Mouse (Mus musculus): ENCODE measurements around the gene Olfr1128. TPM values are rescaled to one million over a fixed set of nuclear protein-coding genes. Genes with fewer than 3 reads are reported as not detected.
"Not testable (repeated sequence)": the region's sequence is repeated elsewhere in the genome, so short reads cannot be mapped to it uniquely, and the experiment has no call there.

Olfr1128 gene
- not detected in 2 replicates for polyA plus RNA-seq (2016; fragmentation: Nextera tagmentation; extraction: Ambion mirVana)

DNA sequence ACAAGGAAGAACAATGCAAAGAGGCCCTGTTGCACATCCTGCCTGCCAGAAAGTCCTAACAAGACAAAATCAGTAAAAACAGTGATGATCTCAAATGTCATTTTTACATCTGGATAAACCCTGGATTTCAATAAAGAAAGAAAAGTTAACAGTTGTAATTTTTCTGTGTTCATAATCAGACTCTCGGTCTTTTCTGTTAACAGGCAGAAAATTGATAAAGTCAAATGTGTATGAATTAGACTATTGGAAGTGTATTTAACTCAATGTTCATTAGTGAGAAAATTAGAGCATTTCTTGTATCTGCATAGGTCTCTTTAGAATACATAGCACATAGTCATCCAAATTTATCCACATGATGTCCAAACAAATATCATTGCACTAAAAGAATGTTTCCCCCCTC lies at the start of gene Olfr1128:
Gene Olfr1128, minus strand, starts transcription at position 101 of the 400 bp plus-strand sequence.
- 92% methylated on average over 1 of the region's 1 CpGs for WGBS
- DNase-seq (ENCODE audit: low spot score), result no peak
- no peaks in the 10 kb centered on the region for H3K9me3 ChIP-seq
- no peak within 1 kb of the TSS for H3K27ac ChIP-seq (replicated peaks)
- no peaks in the 10 kb centered on the region for H3K36me3 ChIP-seq (replicated peaks)
- H3K27me3 ChIP-seq (replicated peaks; ENCODE audit: low read depth, poor library complexity, severe bottlenecking), result no peaks in the 10 kb centered on the region
- no peaks in the 10 kb centered on the region for H3K4me1 ChIP-seq
- no peak within 1 kb of the TSS for H3K4me3 ChIP-seq

DNA sequence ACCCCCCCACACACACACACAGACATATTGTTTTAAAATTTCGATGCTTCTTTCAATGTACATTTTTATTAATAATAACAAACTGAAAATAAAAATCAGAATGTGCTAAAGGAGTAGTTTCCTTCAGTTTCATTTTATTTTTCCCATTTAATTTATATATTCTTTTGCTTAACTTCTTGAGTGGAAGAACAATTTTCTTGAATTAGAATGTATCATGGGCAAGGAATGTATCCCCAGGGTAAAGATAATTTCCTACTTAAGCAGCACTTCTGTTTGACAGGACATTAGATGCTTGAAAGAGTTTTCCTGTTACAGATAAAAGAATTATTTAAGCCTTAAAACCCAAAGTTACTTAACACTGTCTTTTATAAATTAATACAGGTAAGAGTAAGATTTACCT lies 28.3 kb upstream of the Olfr1128 start, which contains the start of gene Olfr1129:
Gene Olfr1129, plus strand, starts transcription at position 301 of the 400 bp plus-strand sequence.
- H3K27me3 ChIP-seq (replicated peaks; ENCODE audit: low read depth, poor library complexity, severe bottlenecking); H3K36me3 ChIP-seq (replicated peaks); H3K4me3 ChIP-seq; H3K27ac ChIP-seq (replicated peaks); H3K4me1 ChIP-seq; DNase-seq (ENCODE audit: low spot score); H3K9me3 ChIP-seq: not testable (repeated sequence)
- WGBS, result 80% methylated on average over 1 of the region's 1 CpGs

DNA sequence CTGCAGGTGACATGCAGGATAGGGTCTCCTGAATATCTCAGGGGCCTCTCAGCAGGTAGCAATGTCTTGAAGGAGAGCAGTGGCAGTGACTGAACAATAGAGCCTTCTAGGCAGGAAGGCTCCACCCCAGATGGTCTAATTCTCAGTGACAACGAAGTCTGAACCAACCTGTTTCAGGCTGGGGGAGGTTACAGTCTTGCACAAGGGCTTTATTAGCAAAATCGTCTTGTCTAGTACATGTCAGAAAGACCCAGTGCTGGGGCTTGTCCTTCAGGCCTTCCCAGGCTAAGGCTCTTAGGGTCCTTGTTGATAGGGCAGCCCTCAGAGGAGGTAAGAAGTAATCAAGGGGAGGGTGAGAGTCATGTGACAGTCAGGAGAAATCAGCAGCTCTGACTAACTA lies 10.5 kb downstream of the Olfr1128 start:
- H3K36me3 ChIP-seq (replicated peaks), result no peaks in the 10 kb centered on the region
- H3K4me1 ChIP-seq, result no peaks in the 10 kb centered on the region
- no peak overlapping the region for H3K27ac ChIP-seq (replicated peaks)
- DNase-seq (ENCODE audit: low spot score), result no peak
- 67% methylated on average over 2 of the region's 2 CpGs for WGBS
- H3K4me3 ChIP-seq, result no peak overlapping the region
- no peaks in the 10 kb centered on the region for H3K27me3 ChIP-seq (replicated peaks; ENCODE audit: low read depth, poor library complexity, severe bottlenecking)
- H3K9me3 ChIP-seq, result no peaks in the 10 kb centered on the region

DNA sequence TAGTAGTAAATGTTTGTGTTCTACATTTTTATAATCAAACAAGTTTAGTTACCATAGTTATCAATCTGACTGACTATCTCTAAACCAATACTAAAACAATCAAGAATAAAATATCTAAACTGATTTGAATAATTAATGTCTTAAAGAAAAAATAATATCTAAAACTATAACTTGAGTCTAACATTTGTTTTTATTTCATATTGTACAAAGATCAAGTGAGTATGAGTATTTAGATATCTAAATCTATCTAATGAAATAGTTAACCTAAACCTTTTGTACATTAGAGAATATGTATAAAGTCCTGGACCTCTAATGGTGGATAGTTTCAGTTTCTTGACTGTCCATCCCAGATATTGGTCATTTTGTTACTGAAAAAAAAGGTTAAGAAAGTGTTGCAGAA lies 13.8 kb downstream of the Olfr1128 start, which contains the start of gene Olfr153:
Gene Olfr153, plus strand, starts transcription at position 301 of the 400 bp plus-strand sequence.
- H3K36me3 ChIP-seq (replicated peaks), result no peaks in the 10 kb centered on the region
- no peak for DNase-seq (ENCODE audit: low spot score)
- H3K9me3 ChIP-seq, result no peaks in the 10 kb centered on the region
- no peaks in the 10 kb centered on the region for H3K4me1 ChIP-seq
- no peaks in the 10 kb centered on the region for H3K27me3 ChIP-seq (replicated peaks; ENCODE audit: low read depth, poor library complexity, severe bottlenecking)
- H3K4me3 ChIP-seq, result no peak within 1 kb of the TSS
- H3K27ac ChIP-seq (replicated peaks), result no peak within 1 kb of the TSS

DNA sequence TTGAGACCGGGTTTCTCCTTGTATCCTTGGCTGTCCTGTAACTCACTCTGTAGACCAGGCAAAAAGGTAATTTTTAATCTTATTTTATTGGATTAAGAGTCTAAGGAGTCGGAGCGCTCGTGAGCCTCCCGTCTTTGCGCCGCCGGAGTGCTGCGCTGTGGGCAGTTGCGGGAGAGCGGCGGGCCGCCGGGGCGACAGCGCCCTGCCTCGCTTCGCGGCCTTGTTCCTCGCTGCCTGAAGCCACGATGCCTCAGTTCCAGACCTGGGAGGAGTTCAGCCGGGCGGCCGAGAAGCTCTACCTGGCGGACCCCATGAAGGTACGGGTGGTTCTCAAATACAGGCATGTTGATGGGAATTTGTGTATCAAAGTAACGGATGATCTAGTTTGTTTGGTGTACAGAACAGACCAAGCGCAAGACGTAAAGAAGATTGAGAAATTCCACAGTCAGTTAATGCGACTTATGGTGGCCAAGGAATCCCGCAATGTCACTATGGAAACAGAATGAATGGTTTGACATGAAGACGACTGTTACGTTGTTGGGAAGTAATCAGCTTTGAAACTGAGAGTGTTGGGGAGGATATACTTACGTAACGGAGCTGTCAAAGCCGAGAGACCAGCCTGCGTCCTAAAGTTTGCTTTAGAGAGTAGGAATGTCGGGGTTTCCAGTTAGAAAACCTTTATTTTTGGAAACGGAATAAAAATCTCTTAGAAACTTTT lies 19.3 kb downstream of the Olfr1128 start:
- H3K4me1 ChIP-seq; H3K36me3 ChIP-seq (replicated peaks); H3K27ac ChIP-seq (replicated peaks); H3K27me3 ChIP-seq (replicated peaks; ENCODE audit: low read depth, poor library complexity, severe bottlenecking); H3K9me3 ChIP-seq: not testable (repeated sequence)
- WGBS, result 39% methylated on average over 39 of the region's 39 CpGs
- peak overlapping the region; percentile 37; the same call in 1 of the 2 replicates for H3K4me3 ChIP-seq
- peak; percentile 33 for DNase-seq (ENCODE audit: low spot score)

DNA sequence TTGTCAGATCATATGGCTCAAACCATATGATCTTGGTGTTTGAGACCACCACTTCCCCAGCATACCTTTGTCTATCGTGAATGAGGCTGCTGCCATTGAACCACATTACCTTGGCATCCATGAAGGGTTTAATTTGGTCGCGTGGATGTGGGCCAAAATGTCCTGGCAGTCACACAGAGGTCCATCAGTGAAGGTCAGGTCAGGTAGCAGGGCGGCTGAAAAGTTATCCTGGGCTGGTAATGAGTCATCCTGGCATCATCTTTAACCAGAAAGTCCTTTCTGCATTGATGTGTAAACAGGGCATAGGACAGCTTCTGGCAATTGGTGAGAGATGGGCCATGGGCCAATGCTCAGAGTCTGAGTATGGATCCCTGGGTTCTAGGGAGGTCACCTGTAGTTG lies 24.7 kb downstream of the Olfr1128 start:
- WGBS, result 91% methylated on average over 4 of the region's 4 CpGs
- Histone ChIP-seq H3K36me3 (replicated peaks) (no peaks in the 10 kb centered on the region), H3K4me3 (no peak overlapping the region), H3K9me3 (no peaks in the 10 kb centered on the region), H3K27ac (replicated peaks) (no peak overlapping the region), H3K4me1 (no peaks in the 10 kb centered on the region), H3K27me3 (replicated peaks; ENCODE audit: low read depth, poor library complexity, severe bottlenecking) (no peaks in the 10 kb centered on the region)
- DNase-seq (ENCODE audit: low spot score), result no peak

DNA sequence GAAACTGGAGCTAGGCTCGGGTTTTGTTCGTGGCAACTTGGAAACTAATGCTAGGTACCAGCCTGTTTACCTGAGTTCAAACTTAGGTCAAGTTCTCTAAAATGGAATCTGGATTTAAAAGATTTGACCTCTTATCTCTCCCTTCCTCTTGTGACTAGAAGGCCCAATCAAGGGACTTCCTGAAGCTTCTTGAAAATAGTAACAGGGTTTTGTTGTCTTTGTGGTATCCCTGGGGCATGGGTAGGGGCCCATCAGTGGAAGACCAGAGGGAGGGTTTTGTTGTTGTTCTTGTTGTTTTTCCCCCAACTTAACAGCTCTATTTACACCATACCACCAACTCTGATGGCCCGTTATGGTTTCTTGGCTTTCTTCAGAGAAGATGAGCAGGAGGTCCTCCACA lies 28.8 kb downstream of the Olfr1128 start:
- 90% methylated on average over 3 of the region's 3 CpGs for WGBS
- H3K36me3 ChIP-seq (replicated peaks), result no peaks in the 10 kb centered on the region

DNA sequence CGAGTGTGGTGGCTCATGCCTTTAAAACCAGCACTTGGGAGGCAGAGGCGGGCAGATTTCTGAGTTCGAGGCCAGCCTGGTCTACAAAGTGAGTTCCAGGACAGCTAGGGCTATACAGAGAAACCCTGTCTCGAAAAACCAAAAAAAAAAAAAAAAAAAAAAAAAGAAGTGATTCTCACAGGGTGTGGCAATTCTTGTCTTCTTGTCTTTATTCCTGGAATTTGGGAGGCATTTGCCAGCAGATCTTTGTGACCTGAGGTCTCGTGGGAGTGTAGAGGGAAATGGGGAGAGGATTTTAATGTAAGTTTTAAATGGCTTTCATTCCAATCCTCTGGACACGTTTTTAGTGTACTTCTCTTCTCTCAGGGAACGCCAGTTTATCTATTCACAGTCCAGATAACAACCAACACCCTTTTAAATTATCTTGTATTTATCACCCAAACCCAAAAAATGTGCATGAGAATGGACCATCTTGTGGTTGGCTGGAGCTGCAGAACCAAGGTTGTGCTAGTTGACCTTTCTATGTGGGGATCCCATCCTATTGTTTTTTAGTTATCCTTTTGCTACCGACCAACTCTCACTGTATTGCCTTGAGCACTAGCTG lies 29.8 kb downstream of the Olfr1128 start:
- Histone ChIP-seq H3K36me3 (replicated peaks) (no peaks in the 10 kb centered on the region), H3K4me3 (no peak overlapping the region), H3K9me3 (no peaks in the 10 kb centered on the region), H3K27ac (replicated peaks) (no peak overlapping the region), H3K4me1 (no peaks in the 10 kb centered on the region), H3K27me3 (replicated peaks; ENCODE audit: low read depth, poor library complexity, severe bottlenecking) (no peaks in the 10 kb centered on the region)
- 83% methylated on average over 8 of the region's 8 CpGs for WGBS
- DNase-seq (ENCODE audit: low spot score), result no peak

More for the DNA sequence above, 28.8 kb downstream of the Olfr1128 start:
- no peaks in the 10 kb centered on the region for H3K9me3 ChIP-seq
- no peak overlapping the region for H3K27ac ChIP-seq (replicated peaks)
- no peak overlapping the region for H3K4me3 ChIP-seq
- no peaks in the 10 kb centered on the region for H3K4me1 ChIP-seq
- DNase-seq (ENCODE audit: low spot score), result no peak
- H3K27me3 ChIP-seq (replicated peaks; ENCODE audit: low read depth, poor library complexity, severe bottlenecking), result no peaks in the 10 kb centered on the region

DNA sequence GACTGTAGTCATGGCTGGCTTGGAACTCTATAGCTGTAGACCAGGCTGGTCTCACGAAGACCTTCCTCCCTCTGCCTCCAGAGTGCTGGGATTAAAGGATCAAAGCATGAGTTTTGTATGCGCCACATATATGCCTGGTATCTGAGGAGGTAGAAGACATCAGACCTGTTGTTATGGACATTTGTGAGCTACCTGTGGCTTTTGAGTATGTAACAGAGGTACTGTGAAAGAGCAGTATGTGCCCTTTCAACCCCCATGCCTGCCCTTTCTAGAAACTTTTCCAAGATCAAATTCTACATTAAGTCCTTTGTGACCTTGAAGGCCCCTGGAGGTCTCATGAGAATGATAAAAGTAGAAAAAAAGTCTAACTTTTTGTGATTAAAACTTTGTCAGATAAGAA lies 30.3 kb downstream of the Olfr1128 start:
- 85% methylated on average over 2 of the region's 2 CpGs for WGBS
- no peaks in the 10 kb centered on the region for H3K4me1 ChIP-seq

DNA sequence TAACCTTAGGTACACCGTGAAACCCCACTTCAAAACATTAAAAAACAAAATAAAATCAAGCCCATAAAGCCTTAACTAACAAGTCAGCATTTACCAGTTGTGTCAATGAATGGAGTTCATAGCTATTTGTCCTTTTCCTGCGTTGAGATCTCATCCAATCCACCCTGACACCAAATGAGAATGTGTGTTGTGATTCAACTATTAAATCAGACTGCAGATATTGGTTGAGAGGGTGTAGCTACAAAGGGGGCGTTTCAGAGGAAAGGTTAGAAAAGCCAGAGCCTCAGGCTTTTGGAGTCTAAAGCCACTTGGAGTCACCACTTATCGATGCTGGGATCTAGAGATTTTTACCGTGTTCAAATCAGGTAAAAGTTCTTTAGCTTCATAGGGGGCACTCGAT lies 39.1 kb downstream of the Olfr1128 start, which contains the start of gene Pramel6:
Gene Pramel6, plus strand, starts transcription at position 301 of the 400 bp plus-strand sequence.
- Histone ChIP-seq H3K27ac (replicated peaks) (no peak within 1 kb of the TSS), H3K27me3 (replicated peaks; ENCODE audit: low read depth, poor library complexity, severe bottlenecking) (no peaks in the 10 kb centered on the region), H3K36me3 (replicated peaks) (no peaks in the 10 kb centered on the region), H3K9me3 (no peaks in the 10 kb centered on the region), H3K4me1 (no peaks in the 10 kb centered on the region), H3K4me3 (no peak within 1 kb of the TSS)
- no peak for DNase-seq (ENCODE audit: low spot score)
- 92% methylated on average over 6 of the region's 6 CpGs for WGBS

More for the DNA sequence above, 30.3 kb downstream of the Olfr1128 start:
- no peaks in the 10 kb centered on the region for H3K27me3 ChIP-seq (replicated peaks; ENCODE audit: low read depth, poor library complexity, severe bottlenecking)
- H3K36me3 ChIP-seq (replicated peaks), result no peaks in the 10 kb centered on the region
- no peaks in the 10 kb centered on the region for H3K9me3 ChIP-seq
- no peak for DNase-seq (ENCODE audit: low spot score)
- no peak overlapping the region for H3K4me3 ChIP-seq
- no peak overlapping the region for H3K27ac ChIP-seq (replicated peaks)

DNA sequence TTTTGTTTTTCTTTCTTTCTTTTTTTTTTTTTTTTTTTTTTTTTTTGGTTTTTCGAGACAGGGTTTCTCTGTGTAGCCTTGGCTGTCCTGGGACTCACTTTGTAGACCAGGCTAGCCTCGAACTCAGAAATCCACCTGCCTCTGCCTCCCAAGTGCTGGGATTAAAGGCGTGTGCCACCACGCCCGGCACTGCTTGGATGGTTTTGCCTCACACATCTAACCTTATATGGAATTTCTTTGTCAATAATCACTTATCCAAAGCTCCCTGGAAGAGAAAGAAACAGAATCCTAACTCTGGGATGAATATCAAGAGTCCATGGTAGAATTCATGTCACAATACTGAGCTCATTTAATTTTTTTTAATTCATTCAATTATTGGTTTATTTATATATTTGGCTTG lies 48.3 kb downstream of the Olfr1128 start, which contains the start of gene Pramel7:
Gene Pramel7, minus strand, starts transcription at position 101 of the 400 bp plus-strand sequence.
- H3K4me3 ChIP-seq; H3K4me1 ChIP-seq; DNase-seq (ENCODE audit: low spot score); H3K9me3 ChIP-seq; H3K36me3 ChIP-seq (replicated peaks); H3K27me3 ChIP-seq (replicated peaks; ENCODE audit: low read depth, poor library complexity, severe bottlenecking); H3K27ac ChIP-seq (replicated peaks): not testable (repeated sequence)
- 94% methylated on average over 4 of the region's 5 CpGs for WGBS

All from embryonic facial prominence, embryonic 10.5 days (tissue).